Mouse (Mus musculus) liver, adult (tissue): ENCODE data around the gene B4galt5.

Experiments
- GATA4 ChIP-seq: IDR thresholded peaks from 2 replicates; pipeline ENCODE4 v1.6.1; 2014; ENCODE audit warnings: mild to moderate bottlenecking, low read length; ENCODE audit not compliant: insufficient replicate concordance

Gene B4galt5

DNA sequence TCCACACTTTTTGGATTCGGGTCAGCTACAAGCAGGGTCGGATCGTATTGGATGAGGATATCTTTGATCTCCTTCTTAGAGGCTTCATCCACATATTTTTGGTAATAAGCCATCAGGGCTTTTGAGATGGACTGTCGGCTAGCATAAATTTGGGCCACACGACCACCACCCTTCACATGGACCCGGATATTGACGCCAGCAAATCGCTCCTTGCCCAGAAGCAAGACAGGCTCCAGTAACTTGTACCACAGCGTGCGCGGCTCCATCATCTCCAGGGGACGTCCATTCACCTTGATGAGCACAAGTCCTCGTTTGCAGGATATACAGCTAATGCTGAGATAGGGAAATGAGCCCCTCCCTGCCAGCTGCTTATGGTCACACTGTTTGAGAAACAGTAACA lies 67.5 kb downstream of the B4galt5 start:
- TF ChIP-seq GATA4 = no peak

DNA sequence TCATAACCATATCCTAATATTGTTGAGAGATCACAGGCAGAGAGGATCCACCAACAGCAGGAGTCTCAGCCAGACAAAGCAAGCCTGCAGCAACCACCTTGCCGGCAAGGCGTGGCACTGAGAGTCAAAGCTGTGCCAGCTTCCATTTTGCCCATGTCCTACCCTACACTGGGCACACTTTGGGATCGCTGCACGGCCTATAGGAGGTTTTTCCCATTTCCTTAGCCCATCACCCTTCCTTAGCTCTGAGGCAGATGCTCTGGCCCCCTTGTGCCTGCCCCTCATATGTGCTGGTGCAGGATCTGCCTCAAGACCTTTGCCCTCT lies 68.0 kb downstream of the B4galt5 start:
- TF ChIP-seq GATA4 = no peak

DNA sequence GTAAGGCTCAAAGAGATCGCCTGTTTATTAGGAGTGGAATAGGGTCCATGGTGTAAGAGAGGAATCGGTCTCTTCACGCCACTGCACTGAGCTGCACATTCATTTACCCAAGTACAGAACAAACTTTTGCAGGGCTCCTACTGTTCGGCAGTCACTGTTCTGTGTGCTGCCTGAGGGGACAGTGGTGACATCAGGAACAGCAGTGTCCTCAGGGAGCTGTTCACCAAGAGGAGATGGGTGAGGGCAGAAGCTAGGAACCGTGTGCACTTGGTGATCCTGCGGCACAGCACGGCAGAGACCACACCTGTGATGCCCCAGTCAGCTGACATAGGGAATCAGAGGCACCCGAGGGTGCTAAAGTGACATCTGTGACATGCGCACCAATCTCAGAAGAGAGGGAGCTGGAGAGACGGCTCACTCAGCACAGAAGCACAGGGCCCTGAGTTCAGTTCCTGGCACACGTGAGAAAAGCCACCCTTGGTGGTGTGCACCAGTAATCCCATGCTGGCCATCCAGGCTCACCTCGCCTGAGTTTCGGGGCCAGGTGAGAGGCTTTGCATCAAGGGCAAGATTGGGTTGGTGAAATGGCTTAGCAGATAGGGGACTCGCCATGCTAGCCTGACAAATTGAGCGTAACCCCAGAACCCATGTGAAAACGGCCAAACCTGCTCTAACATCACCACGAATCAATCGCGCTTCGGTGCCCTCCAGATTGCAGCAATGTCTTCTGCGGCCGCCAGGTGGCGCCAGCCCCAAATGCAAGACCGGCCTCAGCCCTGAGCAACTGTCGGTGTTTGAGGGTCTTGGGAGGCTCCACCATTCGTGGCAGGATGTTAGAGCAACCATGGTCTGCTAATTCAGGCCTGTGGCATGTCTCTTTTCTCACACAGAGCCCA lies 68.6 kb downstream of the B4galt5 start:
- TF ChIP-seq GATA4 = no peak

DNA sequence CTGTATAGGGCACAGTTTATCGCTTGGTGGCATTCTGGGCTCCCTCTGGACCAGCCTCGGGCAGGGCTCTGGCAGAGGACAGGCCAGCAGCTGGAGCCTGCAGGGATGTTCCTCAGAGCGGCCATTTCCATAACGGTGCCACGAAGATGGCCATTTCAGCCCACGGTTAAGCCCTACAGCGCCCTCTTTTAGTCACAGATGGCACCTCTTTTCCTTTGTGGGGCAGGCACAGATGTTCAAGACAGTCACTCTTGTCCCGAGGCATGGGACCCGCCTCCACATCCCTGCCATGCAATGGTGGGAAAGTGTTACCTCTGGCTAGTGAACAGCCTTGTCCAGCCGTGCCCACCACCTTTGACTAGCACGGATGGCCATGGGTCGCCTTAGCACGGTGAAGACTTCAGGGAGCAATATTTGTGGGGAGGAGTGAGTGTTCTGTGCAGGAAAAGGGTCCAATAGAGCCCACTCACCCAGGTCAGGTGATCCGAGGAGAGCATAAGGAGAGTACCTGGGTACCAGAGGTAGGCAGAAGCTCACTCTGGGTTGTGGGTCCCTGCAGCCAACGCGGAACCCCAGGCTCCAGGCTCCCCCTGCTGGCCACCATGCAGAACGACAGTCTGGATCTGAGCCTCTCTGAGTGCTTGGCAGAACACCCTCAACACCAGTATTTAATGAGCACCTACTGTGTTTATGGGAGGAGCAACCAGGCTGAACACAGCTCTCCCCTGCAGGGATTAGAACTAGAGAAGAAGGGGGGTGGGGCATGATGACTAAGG lies 70.0 kb downstream of the B4galt5 start:
- TF ChIP-seq GATA4 = no peak

DNA sequence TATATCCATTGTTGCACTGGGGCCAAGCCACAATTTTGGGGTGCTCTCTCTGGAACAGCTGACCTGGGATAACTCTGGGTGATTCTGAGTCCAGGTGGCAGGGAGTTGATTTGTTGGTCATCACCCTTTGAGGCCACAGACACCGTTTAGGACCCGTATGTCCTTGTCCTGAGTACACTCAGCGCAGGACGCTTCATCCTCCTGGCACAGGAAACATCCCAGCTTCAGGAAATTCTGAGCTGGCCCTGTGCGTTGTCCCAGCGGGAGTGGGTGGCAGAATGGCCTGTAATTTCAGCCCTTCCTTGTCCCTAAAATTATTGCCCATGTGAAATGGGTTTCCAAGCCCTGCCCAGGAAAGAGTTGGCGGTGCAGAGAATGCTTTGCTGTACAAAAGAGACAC lies 71.0 kb downstream of the B4galt5 start:
- no peak for TF ChIP-seq GATA4

DNA sequence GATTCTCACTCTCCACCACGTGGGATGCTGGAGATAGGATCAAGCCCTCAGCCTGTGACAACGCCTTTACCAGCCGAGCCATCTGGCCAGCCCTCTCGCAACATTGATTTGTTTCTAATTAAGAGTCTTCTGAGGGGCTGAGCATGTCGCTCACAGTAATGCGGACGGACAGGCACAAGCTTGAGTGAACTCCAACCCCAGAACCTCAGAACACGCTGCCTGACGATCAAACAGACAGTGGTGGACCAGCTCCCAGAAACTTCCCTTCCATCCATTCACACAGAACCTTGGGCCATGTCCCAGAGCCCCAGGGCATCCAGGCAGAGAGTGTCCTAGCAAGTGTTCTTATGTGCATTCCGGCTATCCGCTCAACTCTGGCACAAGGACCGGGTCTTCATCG lies 72.0 kb downstream of the B4galt5 start:
- TF ChIP-seq GATA4 = no peak

DNA sequence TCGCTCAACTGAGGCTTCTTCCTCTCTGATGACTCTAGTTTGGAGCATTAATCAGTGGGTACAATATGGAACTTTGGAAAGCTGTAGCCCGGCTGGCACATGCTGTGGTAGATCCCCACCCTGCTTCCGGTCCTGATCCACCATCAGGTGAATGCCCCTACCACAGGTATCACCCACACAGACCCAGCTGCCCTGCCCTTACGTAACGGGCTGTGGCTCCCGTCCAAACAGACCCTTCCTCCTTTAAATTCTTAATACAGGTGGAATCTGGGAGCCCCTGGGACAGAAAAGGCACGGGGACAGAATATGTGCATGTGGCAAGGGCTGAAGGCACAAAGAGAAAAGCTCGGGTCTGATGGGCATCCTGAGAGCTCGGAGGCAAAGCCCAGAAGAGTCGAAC lies 73.1 kb downstream of the B4galt5 start:
- TF ChIP-seq GATA4 = no peak

DNA sequence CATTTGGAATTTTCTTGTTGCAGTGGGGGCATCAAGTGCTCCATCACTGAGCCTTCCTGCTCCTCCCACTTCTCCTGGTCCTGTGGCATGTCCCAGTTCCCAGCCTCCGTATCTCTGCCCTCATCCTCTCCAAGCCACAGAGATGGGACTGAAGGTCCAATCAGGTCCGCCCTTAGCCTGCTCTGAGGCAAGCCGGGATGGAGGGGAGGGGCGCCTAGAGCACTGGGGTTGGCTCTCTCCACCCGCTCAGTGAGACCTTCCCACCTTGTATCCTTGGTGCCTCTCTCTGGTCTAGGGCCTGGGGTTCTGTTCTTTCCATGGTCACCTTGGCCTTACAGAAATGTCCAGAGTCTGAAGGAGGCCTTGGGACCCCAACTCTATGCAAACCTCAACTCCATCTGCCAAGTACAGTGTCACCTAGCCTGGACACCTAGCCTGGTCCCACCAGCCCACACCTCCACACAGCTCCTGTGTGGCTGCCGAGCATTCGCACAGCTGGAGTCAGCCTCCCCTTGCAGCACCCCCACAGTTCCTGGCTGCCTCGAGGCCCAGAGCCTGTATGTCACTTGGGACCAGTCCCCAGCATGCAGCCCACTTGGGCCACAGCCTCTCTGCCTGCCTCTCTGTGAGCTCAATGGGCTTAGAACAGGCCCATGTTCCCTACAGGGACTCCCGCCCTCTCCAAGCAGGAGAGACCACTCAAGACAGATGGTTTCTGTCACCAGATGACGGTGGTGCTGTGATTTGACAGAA lies 74.1 kb downstream of the B4galt5 start:
- no peak for TF ChIP-seq GATA4

DNA sequence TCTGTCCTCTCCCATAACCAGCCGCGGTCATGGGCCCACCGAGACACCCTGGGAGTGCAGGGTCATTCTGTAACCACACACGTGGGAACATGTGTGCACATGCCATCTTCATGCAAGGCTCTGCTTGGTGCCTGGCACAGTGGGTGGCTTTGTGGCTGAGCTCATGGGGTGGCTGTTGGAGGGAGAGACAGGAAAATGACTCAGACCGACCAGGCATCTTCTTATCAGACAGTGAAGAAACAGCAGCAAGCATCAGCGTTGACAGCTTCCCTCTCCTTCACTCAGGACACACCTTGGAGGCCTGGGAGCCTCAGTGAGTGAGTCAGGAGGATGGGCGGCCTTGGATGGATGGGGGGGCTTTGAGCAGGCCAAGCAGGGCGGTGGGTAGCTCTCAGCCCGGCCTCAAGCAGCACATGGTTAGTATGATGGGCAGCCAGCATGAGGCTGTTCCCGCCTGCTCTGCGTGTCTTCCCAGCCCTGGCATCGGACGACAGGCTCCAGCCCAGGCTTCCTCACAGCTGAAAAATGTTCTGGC lies 75.7 kb downstream of the B4galt5 start:
- no peak for TF ChIP-seq GATA4

DNA sequence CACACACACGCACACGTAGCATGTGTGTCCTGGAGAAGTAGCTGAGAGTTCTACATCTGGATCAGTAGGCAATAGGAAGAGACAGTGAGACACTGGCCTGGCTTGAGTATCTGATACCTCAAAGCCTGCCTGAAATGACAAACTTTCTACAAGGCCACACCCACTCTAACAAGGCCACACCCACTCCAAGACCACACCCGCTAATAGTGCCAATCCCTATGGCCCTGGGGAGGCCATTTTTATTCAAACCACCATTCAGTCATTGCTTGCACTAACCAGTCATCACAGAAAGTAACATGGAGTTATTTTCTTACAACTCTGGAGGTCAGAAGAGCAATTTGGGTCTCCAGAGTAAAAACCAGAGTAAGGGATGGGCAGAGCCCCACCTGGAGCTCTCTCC lies 76.3 kb downstream of the B4galt5 start:
- TF ChIP-seq GATA4 = no peak

DNA sequence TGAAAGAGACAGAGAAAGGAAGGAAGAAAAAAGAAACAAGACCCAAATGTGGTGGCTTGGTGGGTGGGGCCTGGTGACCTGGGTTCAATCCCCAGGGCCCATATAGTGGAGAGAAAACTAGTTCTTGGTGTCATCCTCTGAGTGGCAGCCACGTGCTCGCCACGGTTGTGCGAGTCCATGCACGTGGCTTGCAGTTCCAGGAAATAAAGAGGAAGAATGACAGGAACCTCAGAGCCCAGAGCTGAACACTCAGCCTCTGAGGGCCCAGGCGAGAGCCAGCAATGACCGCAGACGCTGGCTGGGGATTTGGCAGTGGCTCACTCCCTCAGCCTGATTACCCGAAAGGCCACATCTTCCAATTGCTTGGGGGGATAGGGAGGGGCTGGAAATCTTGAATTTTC lies 77.9 kb downstream of the B4galt5 start:
- no peak for TF ChIP-seq GATA4

DNA sequence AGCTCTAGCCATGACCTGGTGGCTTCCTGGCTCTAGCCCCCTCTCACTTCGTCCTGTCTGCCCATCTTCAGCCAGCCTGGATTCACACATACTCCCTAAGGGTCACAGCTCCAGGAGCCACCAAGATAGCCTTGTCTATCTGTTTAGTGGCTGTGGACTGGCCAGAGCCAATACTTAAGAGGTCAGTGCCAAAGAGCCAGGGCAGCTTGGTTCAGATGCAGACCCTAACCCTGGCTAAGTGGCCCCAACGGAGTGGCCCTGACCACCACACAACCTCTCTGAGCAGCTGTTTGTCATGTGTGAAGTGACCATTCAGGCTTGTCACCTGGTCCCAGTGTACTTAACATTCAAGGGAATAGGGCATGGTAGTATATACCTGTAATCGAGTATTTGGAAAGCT lies 78.5 kb downstream of the B4galt5 start:
- no peak for TF ChIP-seq GATA4

DNA sequence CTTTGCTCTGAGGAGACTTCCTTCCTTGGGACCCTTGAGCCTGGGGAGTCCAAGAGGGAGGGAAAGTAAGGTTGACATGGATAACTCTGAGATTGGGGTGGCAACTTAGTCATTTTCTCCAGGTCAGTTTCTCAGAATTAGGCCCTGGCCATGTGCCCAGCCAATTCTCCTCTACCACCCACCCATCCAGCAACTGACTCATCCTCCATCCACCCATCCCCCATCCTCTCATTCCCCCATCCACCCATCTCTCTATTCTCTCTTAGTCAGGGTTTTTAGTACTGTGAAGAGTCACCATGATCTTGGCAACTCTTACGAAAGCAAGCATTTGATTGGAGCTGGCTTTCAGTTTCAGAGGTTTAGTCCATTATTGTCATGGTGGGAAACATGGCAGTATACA lies 80.3 kb downstream of the B4galt5 start:
- no peak for TF ChIP-seq GATA4

DNA sequence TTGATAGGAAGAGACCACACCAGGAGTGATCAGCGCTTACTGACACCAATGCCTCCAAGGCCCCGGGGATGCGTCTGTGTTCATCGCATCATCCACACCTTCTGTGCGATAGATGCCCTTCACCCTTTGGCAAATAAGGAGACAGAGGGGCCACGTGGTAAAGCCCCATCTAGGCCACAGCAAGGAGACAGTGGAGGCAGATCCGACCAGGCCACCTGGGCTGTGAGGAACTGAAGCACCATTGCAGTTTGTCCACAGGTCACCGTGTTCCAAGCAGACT lies 80.6 kb downstream of the B4galt5 start:
- TF ChIP-seq GATA4 = no peak

DNA sequence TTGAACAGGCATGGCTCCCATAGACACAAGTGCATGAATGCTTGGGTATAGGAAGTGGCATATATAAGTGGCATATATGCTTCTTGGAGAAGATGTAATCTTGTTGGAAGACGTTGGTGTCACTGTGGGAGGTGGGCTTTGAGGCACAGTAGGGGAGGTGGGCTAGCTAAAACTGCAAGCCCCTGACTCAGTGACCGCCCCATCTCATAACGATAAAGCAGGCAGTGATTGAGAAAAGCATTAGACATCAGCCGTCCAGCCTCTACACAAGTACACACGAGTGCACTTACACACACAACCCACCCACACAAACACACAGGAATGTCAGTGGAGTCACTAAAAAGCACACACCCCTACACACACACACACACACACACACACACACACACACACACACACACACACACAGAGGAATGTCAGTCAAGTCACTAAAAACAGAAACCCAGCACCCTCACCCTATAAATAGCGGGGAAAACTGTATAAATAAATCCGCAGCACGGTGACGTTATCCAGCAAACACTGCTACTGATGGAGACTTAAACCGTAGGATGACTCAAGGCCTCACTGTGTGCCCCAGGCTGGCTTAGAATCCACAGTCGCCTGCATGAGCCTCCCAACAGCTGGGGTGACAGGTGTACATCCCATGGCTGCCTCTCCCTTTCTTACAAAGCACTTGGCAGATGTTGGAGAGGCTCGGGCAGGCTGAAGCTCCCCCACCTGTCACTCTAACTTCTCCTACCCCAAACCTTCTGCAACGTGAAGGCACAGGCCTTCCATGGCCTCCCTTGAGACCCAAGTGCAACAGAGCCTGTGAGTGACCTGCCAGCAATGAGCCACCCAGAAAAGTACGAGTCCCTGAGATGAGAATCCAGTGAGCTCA lies 81.2 kb downstream of the B4galt5 start:
- no peak for TF ChIP-seq GATA4

DNA sequence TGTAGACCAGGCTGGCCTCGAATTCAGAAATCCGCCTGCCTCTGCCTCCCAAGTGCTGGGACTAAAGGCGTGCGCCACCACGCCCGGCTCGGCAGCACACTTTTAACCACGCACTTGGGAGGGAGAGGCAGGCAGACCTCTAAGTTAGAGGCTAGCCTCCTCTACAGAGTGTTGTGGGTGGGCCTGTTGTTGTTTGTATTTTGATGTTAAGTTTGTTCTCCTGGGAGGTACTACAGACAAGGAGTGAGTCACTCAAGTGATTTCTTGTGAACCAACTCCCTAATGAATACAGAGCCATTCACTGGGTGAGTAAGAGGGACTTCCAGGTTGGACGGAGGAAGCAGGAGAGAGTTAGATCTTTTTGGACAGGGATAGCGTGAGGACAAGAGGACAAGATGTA lies 82.8 kb downstream of the B4galt5 start:
- TF ChIP-seq GATA4 = no peak
